Mouse (Mus musculus) stomach, postnatal 0 days (tissue): ENCODE results near the gene Pik3cd.

Source experiments
- CTCF ChIP-seq: IDR thresholded peaks from 2 replicates; pipeline ENCODE4 v1.5.1; 2016; ENCODE audit warnings: antibody characterized with exemption, low read depth, mild to moderate bottlenecking, moderate library complexity
- EP300 ChIP-seq: optimal IDR thresholded peaks from 2 replicates; pipeline ENCODE3; 2016; ENCODE audit warnings: antibody characterized with exemption

DNA sequence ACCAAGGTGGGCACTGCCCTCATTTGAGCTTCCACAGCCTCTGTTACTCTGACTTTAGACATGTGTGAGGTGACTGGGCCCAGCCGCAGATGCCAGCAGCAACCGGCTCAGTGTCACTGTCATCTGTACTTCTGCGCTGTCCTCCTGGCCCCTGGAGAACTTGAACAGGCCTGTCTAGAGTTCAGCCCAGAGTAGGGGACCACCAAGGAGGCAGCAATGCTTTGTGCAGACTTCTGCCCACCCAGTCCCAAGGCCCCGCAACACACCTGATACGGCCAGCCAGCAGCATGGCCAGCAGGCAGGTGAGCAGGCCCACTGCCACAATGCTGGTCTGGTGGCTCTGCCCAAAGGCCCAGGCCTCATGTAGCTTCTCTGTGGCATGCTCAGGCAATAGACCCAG lies 25.3 kb upstream of the Pik3cd start:
- TF ChIP-seq CTCF (no peak), EP300 (no peak)
